Mouse (Mus musculus): ENCODE data around the gene Mgat4a.

GRCm38 (mm10) chr1:37479074-37479473, 61.7 kb downstream of the Mgat4a start:
- no peak for TF ChIP-seq TAL1 (IDR thresholded peaks at IDR 0.05; ENCODE audit: low read length)
- TF ChIP-seq GATA1 (IDR thresholded peaks at IDR 0.05; ENCODE audit: low read length): peak; percentile 31; the same call in 1 of the 2 replicates

Measured in erythroblast, embryonic 14.5 days (primary cell).